Mouse (Mus musculus): Measurements from ENCODE around the gene Myom1.
"Not testable (repeated sequence)": the region's sequence is repeated elsewhere in the genome, so short reads cannot be mapped to it uniquely, and the experiment has no call there.

Myom1 gene

DNA sequence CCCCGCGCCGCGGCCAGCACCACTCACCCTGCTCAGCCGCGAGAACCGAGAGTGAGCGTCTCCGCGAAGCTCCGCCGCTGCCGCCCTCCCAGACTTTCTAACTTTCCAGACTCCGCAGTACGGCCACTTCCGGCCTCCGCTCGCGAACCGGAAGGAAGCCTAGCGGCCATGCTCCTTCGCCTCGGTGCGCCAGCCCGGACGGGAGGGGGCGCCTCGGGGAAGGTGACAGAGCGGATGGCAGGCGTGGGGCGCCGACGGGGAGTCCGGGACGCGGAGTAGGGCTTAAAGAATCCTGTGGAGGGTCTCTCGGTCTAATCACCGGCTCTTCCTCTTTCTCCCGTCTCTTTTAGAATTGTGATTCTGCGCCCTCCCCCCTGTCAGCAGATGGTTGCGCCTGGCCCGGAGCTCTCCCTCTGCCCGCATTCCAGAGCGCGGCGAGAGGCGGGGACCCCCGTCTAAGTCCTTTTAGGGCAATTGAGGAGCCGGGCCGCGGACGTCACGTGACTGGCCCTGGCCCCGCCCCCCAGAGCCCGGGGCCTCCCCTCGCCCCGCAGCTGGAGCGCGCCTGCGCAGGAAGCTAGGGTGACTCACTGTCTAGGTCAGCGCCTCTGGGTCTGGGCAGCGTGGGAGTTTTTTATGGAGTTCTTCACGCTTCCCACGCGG lies at the start of gene Myom1:
Myom1 (plus strand) TSS at position 553 of the 663 bp plus-strand sequence.
- peak; percentile 77 for DNase-seq (ENCODE audit: extremely low spot score, low read depth, low spot score)

DNA sequence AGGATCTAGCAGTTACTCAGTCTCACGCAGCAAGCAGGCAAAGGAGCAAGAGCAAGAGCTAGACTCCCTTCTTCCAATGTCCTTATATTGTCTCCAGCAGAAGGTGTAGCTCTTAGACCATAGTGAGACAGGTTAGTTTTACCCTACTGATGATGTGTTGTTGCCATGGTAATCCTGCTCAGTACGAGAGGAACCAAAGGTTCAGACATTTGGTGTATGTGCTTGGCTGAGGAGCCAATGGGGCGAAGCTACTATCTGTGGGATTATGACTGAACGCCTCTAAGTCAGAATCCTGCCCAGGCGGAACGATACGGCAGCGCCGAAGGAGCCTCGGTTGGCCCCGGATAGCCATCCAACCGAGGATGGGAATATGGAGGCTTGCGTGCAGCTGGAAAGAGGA lies 38.9 kb upstream of the Myom1 start:
- DNase-seq (ENCODE audit: extremely low spot score, low read depth, low spot score) = peak; percentile 62

DNA sequence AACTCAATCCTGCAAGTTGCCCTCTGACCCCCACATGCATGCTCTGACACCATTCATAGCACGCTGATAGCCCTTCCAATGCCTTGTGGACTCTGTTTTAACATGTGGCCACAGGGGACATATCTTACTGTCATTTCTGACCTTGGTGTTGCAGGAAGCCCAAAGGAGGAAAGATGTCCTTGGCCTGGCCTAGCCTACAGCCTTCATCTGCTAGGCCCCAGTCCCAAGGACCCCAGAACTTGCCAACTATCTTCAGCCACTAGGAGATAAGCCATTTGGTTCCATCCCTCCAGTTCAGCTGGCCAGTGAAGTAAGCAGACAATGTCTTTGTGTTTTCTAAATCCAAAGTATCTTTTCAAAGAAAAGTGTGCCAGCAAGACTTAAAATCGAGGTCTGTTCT lies 37.2 kb upstream of the Myom1 start:
- DNase-seq (ENCODE audit: extremely low spot score, low read depth, low spot score) = no peak

DNA sequence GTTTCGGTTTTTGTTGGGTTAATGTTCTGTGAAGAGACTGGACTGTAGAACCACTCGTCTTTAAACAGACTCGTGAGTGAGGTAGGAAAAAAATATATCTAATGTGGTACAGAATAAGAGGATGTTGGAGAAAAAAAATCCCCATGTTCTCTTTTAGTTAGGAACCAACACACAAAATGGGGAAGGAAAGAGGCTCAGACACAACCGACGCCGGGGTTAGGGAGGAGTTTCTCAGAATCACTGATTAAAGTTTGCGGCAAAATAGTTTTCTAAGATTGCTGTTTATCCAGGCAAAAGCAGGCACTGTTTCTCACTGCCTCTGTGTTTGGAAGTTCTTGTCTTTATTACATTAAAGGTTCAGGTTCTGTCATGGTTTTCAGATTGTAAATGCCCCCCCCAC lies 36.3 kb upstream of the Myom1 start:
- DNase-seq (ENCODE audit: extremely low spot score, low read depth, low spot score) = no peak

DNA sequence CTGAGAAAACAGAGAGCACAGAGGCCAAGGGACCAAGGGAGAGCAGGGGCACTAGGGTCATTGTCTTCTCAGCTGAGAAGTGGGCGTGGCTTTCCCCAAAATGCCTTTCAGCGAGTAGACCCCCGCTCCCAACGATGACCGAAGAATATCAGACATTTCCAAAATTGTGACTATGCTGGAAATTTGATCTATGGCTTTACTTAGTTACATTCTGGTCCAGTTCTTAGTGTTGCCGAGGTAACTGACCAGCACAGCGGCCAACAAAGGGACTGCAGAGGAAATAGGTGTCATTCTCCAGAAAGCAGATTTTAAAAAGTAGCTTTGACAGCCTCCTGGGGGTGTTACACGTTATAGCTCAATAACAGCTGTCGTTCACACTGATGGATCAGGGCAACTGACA lies 35.2 kb upstream of the Myom1 start:
- DNase-seq (ENCODE audit: extremely low spot score, low read depth, low spot score) = no peak

DNA sequence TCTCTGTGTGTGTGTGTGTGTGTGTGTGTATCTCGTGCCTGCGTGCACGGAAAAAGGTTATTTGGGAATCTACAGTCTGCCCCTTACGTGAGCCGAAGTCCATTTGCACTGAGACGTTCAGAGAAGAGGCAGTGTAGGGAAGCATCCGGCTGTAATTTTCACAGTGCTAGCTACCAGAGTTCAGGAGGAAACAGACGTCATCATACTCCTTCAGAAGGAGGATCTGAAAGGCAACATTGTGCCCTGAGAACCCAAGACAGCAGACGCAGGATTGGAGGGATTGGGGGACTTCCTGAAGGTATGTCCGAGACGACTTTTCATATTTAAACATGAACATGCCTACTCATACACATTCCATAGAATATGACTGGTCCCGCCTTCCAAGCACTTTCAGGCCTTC lies 34.8 kb upstream of the Myom1 start:
- DNase-seq (ENCODE audit: extremely low spot score, low read depth, low spot score) = no peak

DNA sequence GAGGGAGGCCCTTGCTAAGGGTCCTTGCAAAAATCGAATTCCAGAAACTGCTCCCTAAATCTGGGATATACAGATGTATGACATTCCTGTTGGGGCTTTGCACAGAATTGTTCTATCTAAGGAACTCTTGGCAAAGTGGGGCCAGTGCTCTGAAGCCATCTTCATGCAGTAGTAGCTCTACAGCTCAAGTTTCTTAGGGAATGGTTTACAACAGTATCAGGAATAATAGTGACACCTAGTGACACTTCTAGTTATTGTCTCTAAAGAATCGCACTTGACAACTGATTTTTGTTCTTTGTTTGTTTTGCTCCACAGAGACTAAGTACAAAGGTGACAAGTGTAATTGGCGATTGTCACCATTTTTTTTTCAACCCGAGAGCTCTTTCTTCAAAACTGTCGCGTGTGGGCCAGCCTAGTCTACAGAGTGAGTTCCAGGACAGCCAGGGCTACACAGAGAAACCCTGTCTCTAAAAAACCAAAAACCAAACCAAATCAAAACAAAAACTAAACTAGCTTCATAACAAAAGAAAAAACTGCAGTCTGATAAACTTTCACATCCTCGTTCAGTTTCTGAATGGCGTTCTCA lies 33.7 kb upstream of the Myom1 start:
- DNase-seq (ENCODE audit: extremely low spot score, low read depth, low spot score) = peak; percentile 37

DNA sequence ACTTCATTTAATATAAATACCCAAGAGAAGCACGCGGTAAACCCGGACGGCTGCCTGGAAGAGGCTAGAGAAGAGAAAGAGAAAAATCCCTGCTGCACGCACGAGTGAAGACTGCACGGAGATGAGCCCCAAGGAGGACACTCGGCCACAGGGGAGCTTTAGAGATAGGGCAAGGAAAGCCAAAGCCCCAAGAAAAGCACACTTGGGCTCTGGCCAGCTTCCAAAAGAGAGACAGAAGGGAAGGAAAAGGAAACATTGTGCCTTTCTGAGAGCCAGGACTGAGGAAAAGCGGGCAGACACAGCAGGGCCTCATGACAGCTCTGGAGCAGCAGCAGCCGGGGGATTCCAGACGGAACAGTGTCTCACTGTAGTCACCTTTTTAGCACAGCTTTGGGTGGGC lies 31.2 kb upstream of the Myom1 start:
- DNase-seq (ENCODE audit: extremely low spot score, low read depth, low spot score) = no peak

DNA sequence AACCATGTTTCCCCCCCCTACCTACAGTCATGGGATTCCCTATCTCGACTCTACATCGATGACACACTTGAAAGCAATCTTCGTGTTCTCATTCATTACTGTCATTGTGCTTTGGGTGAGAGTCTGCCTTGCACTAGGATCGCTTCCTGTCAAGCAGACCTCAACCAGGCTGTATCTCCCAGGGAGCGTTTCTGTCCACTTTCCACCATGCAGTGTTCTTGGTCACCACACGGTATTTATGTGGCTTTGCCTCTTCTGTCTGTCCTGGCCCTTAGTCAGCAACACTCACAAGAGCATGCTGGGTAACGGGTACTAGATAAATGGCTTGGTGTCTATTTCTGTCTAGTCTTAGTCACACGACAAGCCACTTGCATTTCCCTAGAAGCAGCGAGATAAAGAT lies 29.0 kb upstream of the Myom1 start:
- DNase-seq (ENCODE audit: extremely low spot score, low read depth, low spot score) = no peak

DNA sequence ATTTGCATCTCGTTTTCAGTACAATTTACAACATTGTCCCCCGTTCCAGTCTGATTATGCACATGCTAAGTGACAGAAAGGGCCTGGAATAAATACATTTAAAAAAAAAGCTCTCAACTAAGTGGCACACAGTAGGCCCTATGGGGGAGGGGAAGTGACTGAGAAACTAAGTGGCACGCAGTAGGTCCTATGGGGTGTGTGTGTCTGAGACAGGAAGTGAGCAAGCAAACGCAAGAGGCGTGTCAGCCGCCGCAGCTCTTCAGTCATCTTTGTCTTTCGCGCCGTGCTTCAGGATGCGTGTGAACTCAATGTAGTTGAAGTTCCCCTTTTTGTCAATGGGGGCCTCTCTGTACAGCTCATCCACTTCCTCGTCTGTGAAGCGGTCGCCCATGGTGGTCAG lies 28.4 kb upstream of the Myom1 start:
- not testable (repeated sequence) for DNase-seq (ENCODE audit: extremely low spot score, low read depth, low spot score)

DNA sequence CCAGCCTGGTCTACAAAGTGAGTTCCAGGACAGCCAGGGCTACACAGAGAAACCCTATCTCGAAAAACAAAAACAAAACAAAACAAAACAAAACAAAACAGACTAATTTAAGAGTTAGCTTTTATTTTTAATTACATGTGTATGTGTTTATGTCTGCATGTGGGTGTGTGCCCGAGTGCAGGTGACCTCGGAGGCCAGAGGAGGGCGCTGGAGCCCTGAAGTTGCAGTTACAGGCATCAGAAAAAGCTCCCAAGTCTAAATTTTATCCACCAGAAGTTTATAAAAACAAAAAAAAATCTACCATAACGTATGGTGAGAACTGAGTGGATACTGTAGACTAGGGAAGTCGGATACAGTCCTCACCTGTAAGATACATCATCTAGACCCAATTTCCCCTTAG lies 24.6 kb upstream of the Myom1 start:
- no peak for DNase-seq (ENCODE audit: extremely low spot score, low read depth, low spot score)

DNA sequence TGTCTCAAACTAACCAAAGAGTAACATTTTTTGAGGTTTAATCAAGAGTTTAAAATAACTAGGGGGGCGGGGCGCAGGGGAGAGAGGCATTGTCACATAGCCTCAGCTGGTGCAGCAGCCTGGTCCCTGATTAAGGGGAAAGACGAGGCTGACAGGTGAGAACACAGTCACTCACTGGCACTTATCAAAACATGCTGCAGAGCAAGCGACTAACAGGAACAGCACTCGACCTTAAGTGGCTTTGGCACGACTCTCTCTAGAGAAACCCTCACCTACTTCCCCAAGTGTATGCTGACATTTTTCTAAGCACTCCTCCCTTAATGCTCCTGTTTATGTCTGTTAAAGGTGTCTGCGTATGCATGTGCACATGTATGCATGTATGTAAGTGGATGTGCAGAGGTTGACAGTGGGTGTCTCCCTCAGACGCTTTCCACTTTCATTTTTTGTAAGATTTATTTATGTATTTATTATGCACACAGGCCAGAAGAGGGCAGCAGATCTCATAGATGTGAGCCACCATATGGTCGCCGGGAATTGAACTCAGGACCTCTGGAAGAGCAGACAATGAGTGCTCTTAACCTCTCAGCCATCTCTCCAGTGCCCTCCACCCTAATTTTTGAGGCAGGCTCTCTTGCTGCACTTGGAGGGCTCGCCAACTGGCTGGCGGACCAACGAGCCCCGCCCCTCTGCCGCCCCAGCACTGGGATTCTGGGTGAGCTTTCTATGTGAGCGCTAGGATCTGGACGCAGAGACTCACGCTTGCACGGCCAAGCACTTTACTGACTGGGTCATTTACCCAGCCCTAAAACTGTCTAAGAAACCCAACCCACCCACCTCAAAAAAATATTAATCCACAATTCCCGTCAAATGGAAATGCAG lies 22.8 kb upstream of the Myom1 start:
- no peak for DNase-seq (ENCODE audit: extremely low spot score, low read depth, low spot score)

DNA sequence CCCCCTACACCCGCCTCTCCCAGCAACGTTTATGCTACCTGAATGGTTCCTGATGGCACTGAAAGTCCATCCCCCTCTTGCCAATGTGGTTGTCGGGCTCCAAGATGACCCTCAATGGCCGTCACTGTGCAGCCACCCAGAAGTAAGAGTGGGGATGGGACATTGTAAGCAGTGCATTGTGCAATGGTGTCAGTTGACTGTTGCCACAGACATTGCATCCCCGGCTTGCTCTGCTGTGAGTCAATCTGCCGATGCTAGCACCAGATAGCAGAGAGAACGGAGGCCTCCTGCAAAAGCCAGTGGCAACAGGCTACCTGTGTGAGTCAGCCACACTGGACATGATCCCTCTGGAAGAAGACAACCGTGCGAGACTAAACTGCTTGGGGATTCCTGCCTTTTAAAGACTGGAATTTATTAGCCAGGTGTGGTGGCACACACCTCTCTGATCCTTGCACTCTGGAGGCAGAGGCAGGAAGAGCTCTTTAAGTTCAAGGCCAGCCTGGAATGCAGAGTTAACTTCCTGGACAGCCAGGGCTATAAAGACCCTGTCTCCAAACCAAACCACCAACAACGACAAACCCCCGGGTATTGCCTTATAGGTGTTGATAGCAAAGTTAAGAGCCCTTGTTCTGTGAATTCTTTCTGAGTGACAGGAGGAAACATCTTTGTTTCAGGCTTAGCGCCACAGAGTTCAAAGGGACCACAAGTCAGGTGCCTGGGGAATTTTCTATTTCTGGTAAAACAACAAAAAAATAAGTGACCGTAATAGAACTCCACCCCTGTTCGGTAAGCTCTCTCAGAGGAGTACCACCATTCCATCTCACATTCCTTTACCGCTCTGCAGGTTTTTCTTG lies 16.7 kb upstream of the Myom1 start:
- no peak for DNase-seq (ENCODE audit: extremely low spot score, low read depth, low spot score)

DNA sequence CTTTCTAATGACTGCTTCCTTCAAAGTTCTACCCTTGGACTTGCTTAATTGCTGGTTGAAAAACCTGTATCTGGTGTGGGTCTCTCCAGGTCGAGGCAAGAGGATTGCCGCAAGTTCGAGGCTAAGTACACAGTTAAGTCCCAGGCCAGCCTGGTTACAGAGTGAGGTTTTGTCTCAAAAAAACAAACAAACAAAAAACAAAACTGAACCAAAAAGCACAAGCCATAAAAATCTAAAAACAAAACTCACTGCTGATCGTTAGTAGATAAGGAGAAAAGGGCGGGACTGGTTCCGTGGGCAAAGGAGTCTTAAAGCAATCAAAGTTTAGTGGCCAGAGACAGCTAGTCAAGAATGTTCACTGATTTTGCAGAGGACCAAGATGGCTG lies 16.1 kb upstream of the Myom1 start:
- DNase-seq (ENCODE audit: extremely low spot score, low read depth, low spot score) = no peak

DNA sequence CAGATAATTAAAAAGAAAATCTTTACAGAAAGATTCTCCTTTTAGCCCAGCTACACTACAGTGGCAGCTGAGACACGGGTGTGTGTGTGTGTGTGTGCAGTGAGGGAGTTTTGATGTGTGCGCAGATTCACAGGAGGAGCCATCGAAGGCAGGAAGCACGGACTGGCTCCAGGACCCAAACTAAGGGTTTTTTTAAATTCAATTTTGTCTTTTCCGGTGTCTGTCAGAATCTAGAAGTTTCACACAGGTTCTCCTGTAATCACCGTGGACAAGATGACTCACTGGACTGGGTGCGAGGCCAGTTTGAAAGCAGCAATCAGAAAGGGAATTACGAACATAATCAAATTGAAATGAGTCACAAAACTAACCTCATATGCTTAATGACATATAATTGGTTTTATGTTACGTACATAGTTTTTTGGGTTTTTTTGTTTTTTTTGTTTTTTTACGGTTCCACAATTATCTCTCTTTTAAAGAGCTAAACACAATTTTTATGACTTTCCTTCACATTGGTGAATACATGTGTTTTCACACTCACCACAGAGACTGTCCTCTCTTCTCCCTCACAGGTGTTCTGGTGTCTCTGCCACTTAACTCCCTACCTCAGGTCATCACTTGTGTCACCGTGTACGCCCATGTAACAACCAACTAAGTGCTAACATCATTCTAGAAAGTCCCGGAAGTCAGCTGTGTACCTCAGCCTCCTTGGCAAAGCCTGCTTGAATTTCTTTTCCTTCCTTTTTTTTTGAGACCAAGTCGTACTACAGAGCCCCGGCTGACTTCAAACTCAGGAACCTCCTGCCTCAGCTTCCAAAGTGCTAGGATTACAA lies 15.4 kb upstream of the Myom1 start:
- no peak for DNase-seq (ENCODE audit: extremely low spot score, low read depth, low spot score)

DNA sequence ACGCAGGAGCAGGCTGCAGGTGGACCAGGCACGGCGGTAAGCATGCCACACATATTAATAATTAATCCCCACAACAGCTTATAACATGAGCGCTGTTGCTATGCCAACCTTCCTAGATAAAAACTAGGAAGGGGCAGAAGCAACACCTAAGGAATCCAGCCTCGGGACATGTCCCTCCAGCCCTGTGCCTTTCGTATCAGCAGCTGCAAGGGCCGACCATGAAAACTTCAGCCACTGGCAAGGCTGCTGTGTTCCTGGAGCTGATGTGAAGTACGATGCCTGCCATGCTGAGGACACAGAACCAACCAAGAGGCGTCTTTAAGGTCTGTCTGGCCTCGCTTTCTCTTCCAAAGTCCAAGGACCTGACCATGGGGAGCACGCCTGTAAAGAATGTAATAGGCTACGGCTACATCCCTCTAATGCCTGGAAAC lies 14.1 kb upstream of the Myom1 start:
- no peak for DNase-seq (ENCODE audit: extremely low spot score, low read depth, low spot score)

DNA sequence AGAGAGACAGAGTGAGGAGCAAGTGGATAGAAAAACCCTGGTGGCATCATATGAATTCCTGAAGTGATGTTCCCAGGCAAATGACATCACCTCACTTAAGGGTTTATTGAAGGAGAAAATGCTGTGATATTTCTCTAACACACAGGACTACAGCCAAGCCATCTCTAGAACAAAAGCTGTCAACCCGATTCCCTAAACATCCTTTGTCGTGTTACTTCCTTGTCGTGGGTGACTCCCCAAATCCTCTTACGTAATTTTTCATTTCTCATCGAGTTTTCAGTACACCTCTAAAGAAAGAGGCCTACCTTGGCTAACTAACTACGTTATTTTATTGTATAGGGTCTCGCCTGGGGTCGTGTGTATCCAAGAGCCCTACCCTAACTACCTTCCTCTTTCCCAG lies 13.0 kb upstream of the Myom1 start:
- no peak for DNase-seq (ENCODE audit: extremely low spot score, low read depth, low spot score)

DNA sequence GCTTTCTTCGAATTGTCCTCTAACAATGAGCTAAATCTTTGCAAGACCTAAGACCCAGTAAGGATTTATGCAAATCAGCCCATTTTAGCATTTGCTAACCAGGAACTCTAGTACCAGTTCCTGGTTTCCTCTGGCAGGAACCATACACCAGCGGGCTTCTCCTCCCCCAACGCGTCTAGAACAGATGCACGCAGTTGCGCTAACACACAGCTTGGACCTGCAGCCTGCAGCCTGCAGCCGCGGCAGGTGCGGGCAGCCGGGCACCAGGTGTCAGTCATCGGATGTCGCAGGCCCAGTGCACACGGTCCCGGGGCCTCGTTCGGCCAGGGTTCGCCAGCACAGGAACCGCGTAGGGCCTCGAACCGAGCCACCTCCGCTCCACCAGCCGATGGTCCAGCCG lies 12.4 kb upstream of the Myom1 start:
- DNase-seq (ENCODE audit: extremely low spot score, low read depth, low spot score) = no peak

DNA sequence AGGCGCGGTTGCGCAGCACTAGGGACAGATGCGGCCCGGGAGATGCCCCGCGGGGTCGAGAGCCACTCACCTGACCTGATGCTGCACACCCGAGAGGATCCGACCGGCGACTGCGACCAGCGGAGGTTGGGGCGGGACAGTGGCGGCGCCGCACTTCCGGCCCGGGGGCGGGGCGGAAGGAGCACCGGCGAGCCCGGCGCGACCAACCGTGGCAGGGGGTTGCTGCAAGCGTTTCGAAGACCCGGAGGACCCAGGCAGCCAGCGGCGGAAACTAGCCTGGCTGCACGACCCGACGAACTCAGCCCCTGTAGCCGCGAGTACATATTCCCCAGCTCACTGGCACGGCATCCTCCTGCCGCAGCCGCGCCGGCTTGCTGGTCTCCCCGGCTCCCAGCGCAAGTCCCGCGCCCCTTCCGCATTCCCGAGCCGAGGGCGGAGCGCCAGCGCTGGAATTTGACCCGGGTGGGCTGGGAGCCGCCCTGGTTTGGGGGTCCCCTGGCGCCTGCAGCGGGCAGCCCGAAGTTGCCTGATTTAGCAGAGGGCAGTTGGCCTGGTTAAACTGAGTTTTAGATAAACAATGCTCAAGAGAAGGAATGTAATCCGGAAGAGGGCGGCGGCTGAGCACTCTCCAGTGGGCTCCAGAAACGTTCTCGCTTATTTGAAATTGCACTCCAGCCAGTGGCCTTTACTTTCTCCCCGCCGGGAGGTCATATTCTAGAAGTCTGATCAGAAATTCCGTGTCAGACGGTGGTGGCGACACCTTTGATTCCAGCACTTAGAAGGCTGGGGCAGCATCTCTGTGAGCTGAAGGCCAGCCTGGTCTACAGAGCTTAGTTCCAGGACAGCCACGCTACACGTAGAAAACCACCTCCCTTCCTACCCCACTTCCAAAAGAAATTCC lies 11.8 kb upstream of the Myom1 start:
- DNase-seq (ENCODE audit: extremely low spot score, low read depth, low spot score) = no peak
